Mouse (Mus musculus) neutrophil, adult 5-6 weeks (primary cell): ENCODE measurements around the gene Fam78b. TPM values are rescaled to one million over a fixed set of nuclear protein-coding genes. Genes with fewer than 3 reads are reported as not detected.

ENCODE experiments used
- ATAC-seq: fragments of 151-379, 151-347 bp; 2 replicates; pipeline ENCODE4 v1.8.0; 2017; ENCODE audit warnings: mild to moderate bottlenecking, moderate TSS enrichment; ENCODE audit not compliant: insufficient number of reproducible peaks, poor library complexity, low FRiP score, severe bottlenecking; ENCODE audit errors: extremely low read depth
- total RNA-seq: library from RNA; stranded (forward); fragments of 200-1000 nt; gene quantifications from 2 replicates; pipeline ENCODE4 v1.2.3, GENCODE M21; 2017

Fam78b gene
- total RNA-seq, 1 experiment from 2014 or later: 1.0 TPM

DNA sequence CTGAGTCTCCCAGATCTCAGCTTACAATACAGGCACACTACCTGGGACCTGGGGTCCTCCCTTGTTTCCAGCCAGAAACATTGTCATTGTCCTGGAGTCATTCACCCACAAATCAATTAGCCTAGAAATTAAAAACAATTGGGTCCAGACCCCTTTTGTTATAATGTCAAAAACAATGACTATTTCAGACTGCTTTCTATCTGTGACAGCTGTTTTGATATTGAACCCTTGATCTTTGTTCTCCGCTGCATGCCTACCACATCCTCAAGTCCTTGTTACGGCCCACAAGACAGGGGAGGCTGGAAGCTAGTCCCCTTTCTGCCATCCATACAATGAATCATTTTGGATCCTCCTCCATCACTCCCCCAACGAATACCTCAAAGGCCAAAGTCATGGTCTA lies 80.7 kb downstream of the Fam78b start:
- no peak for ATAC-seq

DNA sequence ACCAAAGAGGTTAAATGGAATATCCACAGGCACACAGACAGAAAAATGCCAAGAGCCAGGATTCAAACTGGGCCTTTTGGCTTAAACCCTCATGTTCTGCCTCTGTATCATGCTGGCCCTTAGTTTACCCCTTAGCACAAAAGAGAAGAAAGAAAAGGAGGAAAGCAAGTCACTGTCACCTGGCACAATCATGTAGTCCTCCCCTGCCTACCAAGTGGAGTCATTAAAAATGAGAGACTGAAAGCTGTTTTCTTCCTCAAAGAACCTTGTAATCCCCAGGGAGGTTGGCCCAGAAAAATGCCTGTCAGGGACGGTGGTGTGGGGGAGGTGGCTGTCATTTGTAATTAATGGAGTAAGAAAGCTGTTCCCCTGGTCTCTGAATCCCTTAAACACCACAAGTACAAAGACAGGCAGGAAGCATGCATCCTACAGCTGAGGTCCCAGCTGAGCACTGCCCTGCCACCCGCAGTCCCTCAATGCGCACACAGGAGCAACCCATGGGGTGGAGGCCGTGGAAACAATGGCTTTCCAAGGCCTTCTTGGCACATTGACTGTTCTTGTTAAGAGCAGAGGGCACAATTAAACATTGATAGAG lies 81.4 kb downstream of the Fam78b start:
- no peak for ATAC-seq

DNA sequence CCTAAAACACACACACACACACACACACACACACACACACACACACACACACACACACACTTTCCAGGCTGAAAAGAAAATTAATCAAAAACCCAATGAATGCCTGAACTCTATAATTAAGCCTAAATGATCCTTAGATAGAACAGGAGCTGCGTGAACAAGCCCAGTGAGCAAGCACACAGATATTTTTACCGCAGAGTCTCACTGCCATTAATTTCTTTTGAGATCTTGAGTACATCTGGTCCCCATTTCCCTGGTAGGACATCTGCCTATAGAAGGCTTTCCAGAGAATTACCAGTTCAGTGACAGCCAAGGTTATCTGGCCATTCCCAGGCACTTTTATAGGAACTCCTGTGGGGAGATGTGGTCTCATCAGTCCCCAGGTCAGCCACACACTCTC lies 82.0 kb downstream of the Fam78b start:
- ATAC-seq: no peak

DNA sequence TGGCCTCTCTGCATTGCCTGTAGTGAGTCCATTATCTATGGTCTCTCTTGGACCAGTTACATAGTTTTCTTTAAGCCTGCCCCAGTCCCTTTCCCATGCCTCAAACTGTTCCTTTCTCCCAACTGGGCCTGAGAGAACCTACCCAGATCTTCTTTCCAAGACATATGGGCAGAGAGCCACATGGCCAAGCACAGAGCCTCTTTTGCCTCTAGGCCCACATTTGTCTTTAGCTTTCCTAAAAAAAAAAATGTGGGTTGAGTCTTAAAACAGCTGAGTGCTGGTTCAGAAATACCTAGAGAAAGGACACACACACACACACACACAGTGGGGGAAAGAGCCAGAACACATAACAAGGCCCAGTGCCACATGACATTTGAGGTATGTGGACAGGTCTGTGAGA lies 83.1 kb downstream of the Fam78b start:
- ATAC-seq: no peak

DNA sequence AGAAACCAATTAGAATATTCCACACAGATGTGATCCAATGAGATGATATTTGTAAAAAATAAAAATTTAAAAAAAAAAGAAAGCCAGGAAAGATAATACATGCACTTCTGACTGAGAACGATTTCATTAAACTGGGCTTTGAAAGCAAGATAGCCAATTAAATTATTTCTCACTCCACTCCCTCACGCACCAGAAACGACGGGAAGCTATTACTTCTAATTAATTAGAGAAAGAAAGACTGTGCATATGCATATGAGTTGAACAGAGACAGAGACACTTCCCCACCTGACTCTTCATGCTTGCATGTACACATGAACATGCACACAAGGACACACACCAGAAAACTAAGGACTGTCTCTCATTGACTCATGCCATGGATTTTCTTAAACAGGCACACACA lies 84.2 kb downstream of the Fam78b start:
- no peak for ATAC-seq

DNA sequence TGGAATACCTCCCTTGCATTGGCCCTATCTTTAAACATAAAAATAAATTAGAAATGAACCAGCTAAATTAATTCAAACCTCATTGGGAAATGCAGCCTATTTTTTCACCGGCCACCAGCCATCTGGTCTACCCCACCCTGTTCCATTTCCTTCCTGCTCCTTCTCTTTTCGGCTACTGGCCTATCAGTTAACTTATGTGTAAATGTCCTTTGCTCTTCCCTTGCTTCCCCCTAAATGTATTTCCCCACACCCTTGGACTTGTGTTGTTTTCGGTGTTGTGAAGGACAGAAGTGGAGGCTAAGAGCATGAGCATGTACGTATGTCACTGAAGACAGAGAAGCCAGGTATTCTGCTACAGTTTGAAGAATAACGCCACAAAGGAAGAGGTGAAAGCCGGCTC lies 89.2 kb downstream of the Fam78b start:
- ATAC-seq: no peak

DNA sequence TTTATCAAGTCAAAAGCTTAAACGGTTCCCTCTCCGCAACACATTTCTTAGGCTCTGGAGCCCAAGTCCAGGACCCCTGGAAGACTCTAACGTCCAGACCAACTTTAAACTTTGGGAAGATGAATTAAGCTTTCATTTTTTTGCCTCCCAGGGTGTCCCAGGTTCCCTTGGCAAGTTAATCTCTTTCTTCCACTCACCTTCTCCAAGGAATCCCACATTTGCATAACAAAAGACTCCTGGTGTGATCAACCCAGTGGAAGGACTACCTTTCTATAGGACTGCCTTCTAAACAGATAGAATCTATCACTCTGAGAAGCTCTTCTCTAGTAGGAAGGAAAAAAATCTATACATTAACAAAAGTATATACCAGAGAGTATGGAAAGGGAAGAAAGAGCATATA lies 92.3 kb downstream of the Fam78b start:
- ATAC-seq: no peak

DNA sequence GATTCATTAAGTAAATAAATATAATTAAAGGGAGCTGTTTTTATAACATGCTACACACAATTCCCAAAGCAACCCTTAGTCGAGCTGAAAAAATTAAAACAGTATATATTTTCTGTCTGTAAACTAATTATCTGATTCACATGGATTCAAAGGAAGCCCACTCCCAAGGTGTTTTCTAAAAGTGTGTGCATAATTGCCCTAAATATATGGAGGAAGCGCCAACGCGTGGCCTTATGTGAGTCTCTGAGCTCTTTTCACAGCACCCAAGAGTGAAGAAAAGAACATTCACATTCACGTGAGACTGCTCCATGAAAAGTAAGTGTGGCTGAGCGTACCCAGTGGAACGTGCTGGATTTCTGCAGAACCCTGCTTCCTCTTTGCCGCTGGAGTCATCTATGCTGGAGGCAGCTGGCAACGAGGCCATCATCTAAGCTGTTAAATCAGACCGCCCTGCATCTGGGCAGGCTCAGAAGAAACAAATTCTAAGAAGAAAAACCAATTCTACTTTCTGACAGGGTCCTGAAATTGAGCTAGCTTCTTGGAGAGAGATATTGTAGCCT lies 93.5 kb downstream of the Fam78b start:
- no peak for ATAC-seq

DNA sequence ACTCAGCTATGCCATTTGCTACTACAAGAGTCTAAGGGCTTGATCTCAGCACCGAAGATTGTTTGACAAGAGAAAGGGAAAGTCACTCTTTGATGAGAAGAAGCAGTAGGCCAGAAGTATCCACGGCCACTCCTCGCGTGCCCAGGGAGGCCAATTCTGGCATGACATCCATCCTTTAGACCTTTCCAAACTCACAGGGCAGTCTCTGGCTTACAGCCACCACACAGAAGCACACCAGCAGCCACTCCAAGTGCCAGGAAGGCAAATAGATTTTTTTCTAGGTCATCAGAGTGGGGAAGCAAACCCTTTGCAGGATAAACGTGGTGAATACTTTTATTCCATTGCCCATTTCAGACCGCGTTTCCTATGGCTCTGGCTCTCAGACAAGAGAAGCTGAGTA lies 97.5 kb downstream of the Fam78b start:
- no peak for ATAC-seq

DNA sequence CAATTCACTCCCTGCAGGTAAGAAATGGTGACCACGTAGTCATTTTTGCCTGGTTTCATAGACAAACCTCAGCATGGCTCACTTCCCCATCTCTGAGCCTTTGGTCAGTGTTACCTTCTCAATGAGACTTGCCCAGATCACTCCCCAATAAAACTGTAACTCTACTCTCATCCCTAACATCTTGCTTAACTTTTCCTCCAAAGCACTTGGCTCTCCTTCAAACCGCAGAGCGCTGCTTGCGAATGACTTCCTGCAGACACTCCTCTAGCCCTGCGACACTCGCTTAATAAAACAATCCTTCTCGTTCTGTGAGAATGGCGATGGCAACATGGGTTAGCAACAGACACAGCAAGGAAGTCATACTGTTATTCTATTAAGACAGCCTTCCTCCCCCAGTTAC lies 100.8 kb downstream of the Fam78b start:
- ATAC-seq: no peak

DNA sequence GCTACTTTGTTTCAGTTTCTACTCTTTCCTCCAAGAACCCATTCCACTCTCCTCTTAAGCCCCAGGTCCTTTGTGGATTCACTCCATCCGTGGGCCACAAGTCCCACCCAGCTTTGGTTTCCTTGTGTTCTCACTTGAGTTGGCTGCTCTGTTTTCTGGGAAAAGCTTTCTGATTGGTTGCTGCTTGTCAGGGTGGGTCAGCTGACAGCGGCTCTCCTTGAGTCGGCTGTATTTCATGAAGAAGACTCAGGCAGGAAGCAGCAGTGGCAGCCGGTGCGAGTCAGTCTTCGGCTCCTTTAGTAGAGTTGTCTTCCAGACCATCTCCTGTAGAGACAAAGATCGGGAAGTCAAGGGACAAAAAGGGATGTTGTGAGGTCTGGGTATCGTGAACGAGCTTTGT lies 101.3 kb downstream of the Fam78b start:
- no peak for ATAC-seq

DNA sequence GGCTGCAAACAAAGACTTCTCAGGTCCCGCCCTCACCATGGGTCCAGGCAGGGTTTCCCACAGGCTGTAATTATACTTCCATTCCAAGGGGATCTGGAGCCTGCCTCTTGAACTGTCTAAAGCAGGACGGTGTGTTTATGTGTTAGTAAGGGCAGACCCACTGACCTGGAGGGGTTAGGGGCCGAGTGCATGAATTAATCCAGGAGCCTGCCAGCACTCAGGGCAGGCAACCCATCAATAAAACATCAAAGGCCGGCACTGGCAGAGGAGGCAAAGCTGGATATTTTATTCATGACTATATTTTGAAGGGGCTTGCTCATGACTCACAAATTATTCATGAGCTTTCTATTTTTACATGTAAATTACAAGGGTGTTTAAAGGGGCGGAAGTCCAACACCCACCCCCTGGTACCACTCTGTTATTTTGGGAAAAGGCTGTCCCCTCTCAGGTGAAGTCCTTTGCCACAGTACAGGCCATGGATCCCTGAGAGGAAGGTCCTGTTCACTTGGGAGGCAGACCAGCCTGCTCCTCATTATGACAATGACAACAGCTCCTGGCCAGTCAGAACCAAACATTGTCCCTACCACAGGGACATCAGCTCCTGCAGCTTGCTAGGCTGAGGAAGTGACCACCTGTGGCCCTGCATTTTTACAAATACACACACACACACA lies 103.9 kb downstream of the Fam78b start:
- ATAC-seq: no peak

DNA sequence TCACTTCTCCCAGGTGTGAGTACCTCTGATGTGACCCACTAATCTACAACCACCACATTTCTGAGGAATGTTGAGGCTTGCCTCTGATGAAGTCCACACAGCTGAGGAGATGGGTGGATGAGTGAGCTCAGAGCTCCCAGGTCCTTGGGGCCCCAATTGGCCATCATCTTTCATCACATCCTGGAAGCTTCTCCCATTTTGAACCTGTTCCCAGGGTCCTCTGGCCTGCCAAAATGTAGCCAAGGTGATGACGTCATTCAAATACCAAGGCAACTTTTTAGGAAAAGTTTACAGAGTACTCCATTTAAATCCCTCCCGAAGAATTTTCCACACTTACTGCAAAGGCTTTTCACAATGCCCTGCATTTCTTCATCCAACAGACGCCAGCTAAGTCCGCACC lies 104.7 kb downstream of the Fam78b start:
- ATAC-seq: no peak

DNA sequence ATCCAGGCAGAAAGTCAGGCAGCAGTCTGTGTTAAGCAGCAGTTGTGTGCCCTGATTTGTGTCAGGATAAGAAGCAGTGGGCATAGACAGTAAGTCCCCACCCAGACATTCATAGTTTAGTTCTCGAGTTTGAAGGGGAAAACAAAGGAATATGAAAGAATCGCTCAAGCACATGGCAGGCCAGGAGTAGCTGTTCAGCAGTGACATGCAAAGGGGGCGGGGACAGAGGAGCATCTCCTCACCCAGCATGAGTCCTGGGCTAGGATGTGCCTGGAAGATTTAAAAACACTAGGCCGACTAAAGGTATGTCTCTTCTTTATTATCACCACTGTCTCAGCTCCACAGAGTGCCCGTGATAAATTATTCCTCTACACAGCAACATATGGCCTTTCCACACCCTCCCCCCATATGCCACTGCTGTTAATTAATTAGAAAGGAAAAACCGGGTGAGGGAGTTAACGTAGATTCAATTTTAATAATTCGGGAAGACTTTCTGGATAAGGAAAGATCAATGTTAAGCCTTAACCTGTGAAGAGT lies 107.8 kb downstream of the Fam78b start:
- no peak for ATAC-seq

DNA sequence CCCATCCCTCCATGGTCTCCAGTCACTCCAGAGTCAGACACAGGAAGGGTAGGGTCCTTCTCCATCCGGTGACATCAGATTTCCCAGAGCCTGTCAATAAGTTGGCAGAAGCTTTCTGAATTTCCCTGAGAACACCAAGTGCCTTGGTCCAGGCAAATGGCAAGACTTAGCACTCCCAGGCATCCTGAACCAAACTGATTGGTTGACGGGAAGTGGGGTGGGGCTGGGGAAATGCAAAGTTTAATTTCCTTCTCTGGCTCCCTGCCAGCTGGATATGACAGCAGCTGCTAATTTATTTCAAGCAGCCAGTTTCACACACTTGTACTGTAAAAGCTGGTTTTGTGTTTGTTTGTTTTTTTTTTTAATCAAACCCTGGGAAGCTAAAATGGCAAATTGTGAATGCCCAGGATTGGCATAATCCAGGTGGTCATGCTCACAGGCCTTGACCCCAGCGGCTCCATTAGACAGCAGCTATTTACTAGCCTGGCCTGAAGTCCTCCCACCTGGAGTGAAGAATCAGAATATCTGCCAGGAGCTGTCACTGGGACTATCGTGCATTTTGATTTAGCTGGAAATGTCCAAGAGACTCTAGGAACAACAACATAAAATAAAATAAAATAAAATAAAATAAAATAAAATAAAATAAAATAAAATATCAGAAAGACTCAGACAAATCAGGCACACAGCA lies 113.3 kb downstream of the Fam78b start:
- ATAC-seq: no peak

DNA sequence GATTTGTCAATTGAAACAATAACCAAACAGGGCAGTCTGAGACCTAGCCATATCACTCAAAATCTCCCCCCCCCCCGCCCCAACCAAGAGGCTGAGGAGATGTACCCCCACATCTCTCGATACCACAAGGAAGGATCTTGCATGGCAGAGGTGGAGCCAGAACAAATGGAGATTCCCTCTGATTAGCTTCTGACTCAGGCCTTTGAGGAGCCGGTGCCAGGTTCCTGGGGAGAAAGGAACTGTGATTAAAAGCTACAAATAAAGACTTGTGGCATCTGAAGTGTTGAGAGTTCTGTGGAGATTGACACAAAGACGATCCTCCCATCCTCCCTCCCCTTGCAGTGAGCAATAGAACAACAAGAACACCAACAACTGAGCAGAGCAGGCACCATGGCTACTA lies 113.9 kb downstream of the Fam78b start:
- no peak for ATAC-seq

DNA sequence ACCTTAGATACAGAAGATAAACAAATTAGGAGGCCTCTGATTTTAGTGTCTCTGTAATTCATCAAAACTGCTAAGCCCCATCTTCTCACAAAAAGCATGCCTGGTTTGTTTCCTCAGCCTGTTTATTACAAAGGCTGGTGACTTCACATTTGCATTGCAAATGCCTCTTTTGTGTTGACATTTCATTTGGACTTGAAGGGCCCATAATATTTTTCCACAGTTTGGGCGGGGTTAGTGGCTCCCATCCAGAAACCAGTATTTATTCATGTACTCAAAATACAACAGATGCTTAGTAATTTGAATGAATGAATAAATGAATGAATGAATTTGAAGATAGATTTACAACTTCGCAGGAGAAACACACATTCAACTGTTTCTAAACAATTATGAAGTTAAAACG lies 115.5 kb downstream of the Fam78b start:
- ATAC-seq: no peak

DNA sequence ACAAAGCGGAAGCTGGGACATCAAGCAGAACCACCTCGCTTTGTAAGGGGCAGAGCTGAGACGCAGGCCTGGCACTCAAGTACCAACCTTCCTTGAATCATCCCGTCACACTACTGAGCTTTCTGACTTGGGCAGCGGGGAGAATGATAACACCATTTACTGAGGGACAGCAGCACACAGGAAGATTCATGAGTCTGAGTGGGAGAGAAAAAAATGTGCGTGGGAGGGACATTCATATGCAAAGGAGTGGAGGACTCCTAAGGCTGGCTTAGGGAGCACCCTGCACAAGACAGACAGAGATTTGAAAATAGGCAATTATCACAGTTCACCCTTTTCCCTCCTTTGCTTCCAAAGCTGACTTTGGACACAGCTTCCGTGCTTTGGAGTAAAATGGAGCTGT lies 117.8 kb downstream of the Fam78b start:
- no peak for ATAC-seq

DNA sequence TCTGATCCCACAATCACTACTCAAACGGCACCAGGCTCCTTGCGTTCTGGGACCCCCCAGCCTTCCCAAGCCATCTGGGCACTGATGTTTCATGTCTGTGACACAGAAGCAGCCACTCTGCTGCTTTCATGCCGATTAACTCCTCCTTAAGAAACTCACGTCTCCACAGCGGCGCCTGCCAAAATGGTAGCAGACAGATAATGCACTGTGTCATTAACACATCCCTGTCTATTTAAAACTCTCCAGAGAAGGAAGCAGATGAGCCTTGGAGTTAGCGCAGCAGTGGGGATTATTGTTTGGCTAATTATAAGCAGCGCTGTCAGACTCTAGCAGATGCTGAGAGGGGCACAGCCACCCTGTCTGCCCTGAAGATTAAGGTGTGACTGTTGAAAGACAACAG lies 118.2 kb downstream of the Fam78b start:
- ATAC-seq: no peak

DNA sequence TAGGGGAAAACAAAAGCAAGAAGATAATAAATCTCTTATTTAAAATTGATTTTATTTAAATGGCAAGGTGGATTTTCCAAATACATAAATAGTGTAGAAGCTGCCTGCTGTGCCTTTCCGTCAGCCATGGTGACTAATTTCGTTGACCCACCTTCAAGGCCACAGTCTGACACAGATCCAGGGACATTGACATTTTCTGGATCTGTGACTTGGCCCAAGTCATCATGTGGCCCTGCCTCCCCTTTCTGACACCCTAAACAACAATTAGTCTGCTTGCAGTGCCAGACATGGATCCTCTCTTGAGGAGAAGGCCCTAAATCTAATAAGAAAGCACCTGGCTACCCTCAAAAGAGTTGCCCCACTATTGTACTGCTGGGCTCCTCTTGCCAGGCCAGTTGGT lies 121.2 kb downstream of the Fam78b start:
- ATAC-seq: no peak
